Mouse (Mus musculus): ENCODE measurements around the gene Gpr87. TPM values are rescaled to one million over a fixed set of nuclear protein-coding genes. Genes with fewer than 3 reads are reported as not detected.

Gene Gpr87
- polyA plus RNA-seq, 1 experiment from 2014 or later = 0.09 TPM

DNA sequence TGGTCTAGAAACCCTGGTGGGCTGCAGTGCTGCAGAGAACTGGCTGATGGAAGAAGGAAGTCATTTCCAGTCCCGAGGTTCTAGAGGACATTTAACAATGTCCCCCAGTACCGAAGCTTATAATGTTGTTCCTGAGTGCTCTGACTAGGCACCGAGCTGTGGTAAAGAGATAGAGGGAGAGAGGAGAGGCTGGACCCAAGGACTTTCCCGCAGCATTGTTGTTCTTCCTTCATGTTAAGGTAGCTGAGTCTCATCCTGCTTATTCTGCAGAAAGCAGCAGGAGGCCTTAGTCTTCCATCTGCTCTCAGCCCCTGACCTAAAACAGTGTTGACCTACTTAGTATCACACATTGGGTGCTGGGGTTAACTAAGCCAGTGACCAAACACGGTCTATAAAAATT lies 18.0 kb downstream of the Gpr87 start:
- Histone ChIP-seq H3K27me3 (no peaks in the 10 kb centered on the region), H3K27ac (replicated peaks) (no peak overlapping the region), H3K36me3 (no peaks in the 10 kb centered on the region), H3K9ac (no peak overlapping the region), H3K9me3 (no peaks in the 10 kb centered on the region), H3K4me2 (no peak overlapping the region), H3K4me1 (replicated peaks) (no peaks in the 10 kb centered on the region), H3K4me3 (no peak overlapping the region)
- no peak for ATAC-seq (ENCODE audit: low FRiP score, low read depth)
- 66% methylated on average over 5 of the region's 5 CpGs for WGBS

- Histone ChIP-seq H3K4me2 (no peak overlapping the region), H3K9me3 (no peaks in the 10 kb centered on the region), H3K36me3 (no peaks in the 10 kb centered on the region), H3K4me1 (replicated peaks) (no peaks in the 10 kb centered on the region), H3K9ac (no peak overlapping the region), H3K27ac (replicated peaks) (no peak overlapping the region), H3K27me3 (no peaks in the 10 kb centered on the region), H3K4me3 (no peak overlapping the region)
- peak; percentile 83 for ATAC-seq (ENCODE audit: low FRiP score, low read depth)
- 47% methylated on average over 5 of the region's 5 CpGs for WGBS
Measured at GRCm38 (mm10) chr3:59175234-59175633, 19.7 kb downstream of the Gpr87 start.

GRCm38 (mm10) chr3:59174426-59175154 lies 20.3 kb downstream of the Gpr87 start:
- Histone ChIP-seq H3K9me3 (no peaks in the 10 kb centered on the region), H3K36me3 (no peaks in the 10 kb centered on the region), H3K27ac (replicated peaks) (no peak overlapping the region), H3K27me3 (no peaks in the 10 kb centered on the region), H3K4me2 (no peak overlapping the region), H3K4me3 (no peak overlapping the region), H3K4me1 (replicated peaks) (no peaks in the 10 kb centered on the region), H3K9ac (no peak overlapping the region)
- no peak for ATAC-seq (ENCODE audit: low FRiP score, low read depth)
- 87% methylated on average over 6 of the region's 6 CpGs for WGBS

GRCm38 (mm10) chr3:59169921-59170627 lies 24.8 kb downstream of the Gpr87 start:
- H3K9ac ChIP-seq = no peak overlapping the region
- no peaks in the 10 kb centered on the region for H3K27me3 ChIP-seq
- H3K4me3 ChIP-seq = no peak overlapping the region
- H3K4me2 ChIP-seq = no peak overlapping the region
- no peaks in the 10 kb centered on the region for H3K4me1 ChIP-seq (replicated peaks)
- H3K9me3 ChIP-seq = no peaks in the 10 kb centered on the region
- WGBS = 75% methylated on average over 2 of the region's 2 CpGs
- H3K27ac ChIP-seq (replicated peaks) = no peak overlapping the region
- H3K36me3 ChIP-seq = no peaks in the 10 kb centered on the region
- no peak for ATAC-seq (ENCODE audit: low FRiP score, low read depth)

DNA sequence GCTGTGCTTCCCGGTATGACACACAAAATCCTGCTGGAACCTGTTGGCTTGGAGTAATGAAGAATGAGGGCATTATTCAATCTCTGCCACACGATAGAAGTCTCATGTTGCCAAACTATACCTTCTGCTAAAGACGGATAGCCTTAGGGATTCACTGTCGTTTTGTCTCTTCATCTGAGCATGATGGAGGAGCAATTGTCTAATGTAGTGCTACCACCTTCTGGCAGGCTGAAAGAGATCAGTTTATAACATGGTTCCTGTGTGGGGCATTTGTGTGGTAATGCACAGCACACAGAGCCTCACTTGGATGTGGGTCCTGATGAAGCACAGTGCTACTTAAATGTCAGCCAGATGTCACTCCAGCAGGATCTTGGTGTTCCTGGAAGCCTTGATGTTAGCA lies 25.7 kb downstream of the Gpr87 start:
- 72% methylated on average over 4 of the region's 4 CpGs for WGBS
- no peaks in the 10 kb centered on the region for H3K4me1 ChIP-seq (replicated peaks)
- no peaks in the 10 kb centered on the region for H3K9me3 ChIP-seq
- no peak overlapping the region for H3K4me2 ChIP-seq
- H3K9ac ChIP-seq = no peak overlapping the region
- no peak overlapping the region for H3K27ac ChIP-seq (replicated peaks)
- no peak for ATAC-seq (ENCODE audit: low FRiP score, low read depth)
- no peaks in the 10 kb centered on the region for H3K36me3 ChIP-seq
- H3K27me3 ChIP-seq = no peaks in the 10 kb centered on the region
- H3K4me3 ChIP-seq = no peak overlapping the region

DNA sequence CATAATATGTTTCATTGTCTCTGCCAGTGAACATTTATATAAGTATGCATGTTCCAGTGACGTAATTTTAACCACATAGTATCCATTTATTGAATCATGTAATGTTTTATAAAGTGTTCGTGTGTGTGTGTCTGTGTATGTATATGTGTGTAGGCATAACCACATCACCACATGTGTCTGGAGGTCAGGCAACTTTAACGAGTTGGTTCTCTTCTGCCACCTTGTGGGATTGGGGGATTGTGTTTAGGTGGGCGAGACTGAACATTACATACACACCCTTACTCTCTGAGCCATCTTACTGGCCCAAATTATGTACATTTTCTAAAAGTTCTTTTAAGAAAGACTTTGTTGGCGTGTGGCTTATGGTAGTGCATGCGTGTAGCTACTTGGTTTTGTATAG lies 26.4 kb downstream of the Gpr87 start:
- Histone ChIP-seq H3K4me3 (no peak overlapping the region), H3K4me1 (replicated peaks) (no peaks in the 10 kb centered on the region), H3K36me3 (no peaks in the 10 kb centered on the region), H3K9ac (no peak overlapping the region), H3K27me3 (no peaks in the 10 kb centered on the region), H3K27ac (replicated peaks) (no peak overlapping the region), H3K4me2 (no peak overlapping the region), H3K9me3 (no peaks in the 10 kb centered on the region)
- no peak for ATAC-seq (ENCODE audit: low FRiP score, low read depth)
- WGBS = 91% methylated on average over 6 of the region's 6 CpGs

DNA sequence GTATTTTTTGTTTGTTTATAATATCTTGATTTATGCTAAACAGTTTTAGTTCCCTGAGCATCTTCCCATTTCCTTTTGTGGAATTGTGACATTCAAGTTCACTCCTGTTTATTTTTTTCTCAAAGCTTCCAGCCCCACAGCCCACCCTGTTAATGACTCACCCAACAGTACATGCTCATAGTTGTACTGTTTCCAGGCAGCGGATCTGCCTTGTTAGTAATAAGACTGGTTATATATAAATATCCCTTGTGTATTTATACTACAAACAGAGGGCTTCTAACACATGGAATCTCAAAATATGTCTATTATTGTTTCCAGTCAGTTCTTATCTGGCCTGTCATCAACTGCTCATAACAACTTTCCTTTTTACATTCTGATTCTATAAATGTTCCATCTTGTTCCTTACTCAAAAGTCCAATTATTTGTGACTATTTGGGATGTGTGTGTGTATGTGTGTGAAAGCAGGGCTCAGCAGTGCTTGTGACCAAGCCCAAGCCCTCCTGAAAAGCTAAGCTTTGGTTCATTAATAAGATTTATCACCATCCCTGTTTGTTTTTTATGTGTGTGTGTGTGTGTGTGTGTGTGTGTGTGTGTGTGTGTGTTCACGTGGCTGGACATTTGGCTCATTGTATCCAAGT lies 27.4 kb downstream of the Gpr87 start:
- no peak for ATAC-seq (ENCODE audit: low FRiP score, low read depth)
- H3K27ac ChIP-seq (replicated peaks) = no peak overlapping the region
- no peaks in the 10 kb centered on the region for H3K4me1 ChIP-seq (replicated peaks)
- no peak overlapping the region for H3K4me3 ChIP-seq
- no peaks in the 10 kb centered on the region for H3K27me3 ChIP-seq
- H3K36me3 ChIP-seq = no peaks in the 10 kb centered on the region
- no peaks in the 10 kb centered on the region for H3K9me3 ChIP-seq
- H3K4me2 ChIP-seq = no peak overlapping the region
- H3K9ac ChIP-seq = no peak overlapping the region
- WGBS = 81% methylated on average over 2 of the region's 2 CpGs

DNA sequence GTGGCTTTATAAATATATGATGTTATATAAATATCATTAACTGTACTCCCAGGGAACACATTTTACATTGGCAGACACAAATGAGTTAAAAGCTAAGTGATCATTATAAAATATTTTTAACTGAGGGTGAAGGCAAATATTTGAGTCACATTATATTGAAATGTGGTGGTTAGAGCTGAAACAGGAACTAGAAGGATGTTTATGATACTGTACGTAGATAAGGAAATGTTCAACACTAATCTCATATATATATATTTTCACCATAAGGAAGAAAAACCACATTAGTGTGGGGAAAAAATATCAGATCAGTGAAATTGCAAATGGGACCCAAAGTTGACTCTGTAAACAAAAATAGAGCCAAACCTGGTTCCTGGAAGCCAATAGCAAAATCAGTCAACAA lies 34.4 kb downstream of the Gpr87 start:
- Histone ChIP-seq H3K4me3 (no peak overlapping the region), H3K27ac (replicated peaks) (no peak overlapping the region), H3K4me1 (replicated peaks) (no peaks in the 10 kb centered on the region), H3K4me2 (no peak overlapping the region), H3K9ac (no peak overlapping the region), H3K9me3 (no peaks in the 10 kb centered on the region), H3K36me3 (no peaks in the 10 kb centered on the region), H3K27me3 (no peaks in the 10 kb centered on the region)
- 91% methylated on average over 1 of the region's 1 CpGs for WGBS
- no peak for ATAC-seq (ENCODE audit: low FRiP score, low read depth)

GRCm38 (mm10) chr3:59157048-59157447 lies 37.9 kb downstream of the Gpr87 start:
- H3K4me3 ChIP-seq = no peak overlapping the region
- no peak overlapping the region for H3K9ac ChIP-seq
- H3K27ac ChIP-seq (replicated peaks) = no peak overlapping the region
- no peaks in the 10 kb centered on the region for H3K27me3 ChIP-seq
- no peaks in the 10 kb centered on the region for H3K4me1 ChIP-seq (replicated peaks)
- 92% methylated on average over 5 of the region's 5 CpGs for WGBS
- ATAC-seq (ENCODE audit: low FRiP score, low read depth) = no peak
- H3K4me2 ChIP-seq = no peak overlapping the region
- no peaks in the 10 kb centered on the region for H3K36me3 ChIP-seq
- no peaks in the 10 kb centered on the region for H3K9me3 ChIP-seq

DNA sequence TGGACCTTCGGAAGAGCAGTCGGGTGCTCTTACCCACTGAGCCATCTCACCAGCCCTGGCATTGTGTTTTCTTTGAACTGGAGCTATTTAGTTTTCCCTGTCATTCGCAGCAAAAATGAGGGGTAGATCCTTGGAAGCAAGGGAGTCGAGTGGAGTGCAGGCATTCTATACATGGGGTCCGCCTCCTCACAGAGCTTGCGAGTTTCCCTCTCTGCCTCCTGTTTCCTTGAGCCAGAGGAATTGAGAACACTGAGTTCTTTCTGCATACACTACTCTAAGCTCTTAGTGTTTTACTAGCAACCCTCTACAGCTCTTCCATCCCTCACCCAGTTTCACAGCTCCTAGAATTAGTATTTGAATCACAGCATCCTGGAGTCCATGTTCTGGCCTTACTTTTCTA lies 39.5 kb downstream of the Gpr87 start:
- no peaks in the 10 kb centered on the region for H3K36me3 ChIP-seq
- no peaks in the 10 kb centered on the region for H3K27me3 ChIP-seq
- no peak for ATAC-seq (ENCODE audit: low FRiP score, low read depth)
- no peak overlapping the region for H3K4me3 ChIP-seq
- H3K27ac ChIP-seq (replicated peaks) = no peak overlapping the region
- no peak overlapping the region for H3K4me2 ChIP-seq
- no peak overlapping the region for H3K9ac ChIP-seq
- 96% methylated on average over 6 of the region's 6 CpGs for WGBS
- H3K4me1 ChIP-seq (replicated peaks) = no peaks in the 10 kb centered on the region
- no peaks in the 10 kb centered on the region for H3K9me3 ChIP-seq

- Histone ChIP-seq H3K9me3 (no peaks in the 10 kb centered on the region), H3K4me2 (no peak overlapping the region), H3K27me3 (no peaks in the 10 kb centered on the region), H3K4me1 (replicated peaks) (no peaks in the 10 kb centered on the region), H3K27ac (replicated peaks) (no peak overlapping the region), H3K4me3 (no peak overlapping the region), H3K36me3 (no peaks in the 10 kb centered on the region), H3K9ac (no peak overlapping the region)
- 66% methylated on average over 2 of the region's 2 CpGs for WGBS
- no peak for ATAC-seq (ENCODE audit: low FRiP score, low read depth)
Measured at GRCm38 (mm10) chr3:59154888-59155287, 40.0 kb downstream of the Gpr87 start.

- WGBS = 84% methylated on average over 5 of the region's 5 CpGs
- no peak for ATAC-seq (ENCODE audit: low FRiP score, low read depth)
- Histone ChIP-seq H3K4me2 (no peak within 1 kb of the TSS), H3K9me3 (no peaks in the 10 kb centered on the region), H3K4me3 (no peak within 1 kb of the TSS), H3K9ac (no peak within 1 kb of the TSS), H3K27ac (replicated peaks) (no peak within 1 kb of the TSS), H3K36me3 (no peaks in the 10 kb centered on the region), H3K27me3 (no peaks in the 10 kb centered on the region), H3K4me1 (replicated peaks) (no peaks in the 10 kb centered on the region)
Measured at GRCm38 (mm10) chr3:59153424-59153823, 41.5 kb downstream of the Gpr87 start, which contains the start of gene P2ry14. P2ry14 (minus strand) TSS chr3:59153618.
